Mouse (Mus musculus) testis, adult 2 months (tissue): Measurements from ENCODE around the gene Dnase2a. TPM values are rescaled to one million over a fixed set of nuclear protein-coding genes. Genes with fewer than 3 reads are reported as not detected.

Experiments
- H3K27ac ChIP-seq: fragments of 200-500 bp; 2 replicates; pipeline ENCODE4 v1.5.1; 2012; ENCODE audit warnings: low read depth, low read length; ENCODE audit not compliant: control insufficient read depth, insufficient read depth
- H3K27me3 ChIP-seq: fragments of 200-500 bp; 2 replicates; pipeline ENCODE4 v1.6.1; 2012; ENCODE audit warnings: mild to moderate bottlenecking, low read length, moderate library complexity; ENCODE audit not compliant: control insufficient read depth, insufficient read depth
- H3K36me3 ChIP-seq: fragments of 200-500 bp; 2 replicates; pipeline ENCODE4 v1.6.1; 2012; ENCODE audit warnings: mild to moderate bottlenecking, low read length; ENCODE audit not compliant: control insufficient read depth, insufficient read depth
- H3K4me1 ChIP-seq: fragments of 200-500 bp; 2 replicates; pipeline ENCODE4 v1.6.1; 2012; ENCODE audit warnings: low read length; ENCODE audit not compliant: control insufficient read depth, insufficient read depth
- H3K4me3 ChIP-seq: fragments of 200-500 bp; 2 replicates; pipeline ENCODE4 v1.5.1; 2012; ENCODE audit warnings: low read depth, mild to moderate bottlenecking, low read length, moderate library complexity, mixed read lengths; ENCODE audit not compliant: control insufficient read depth
- CTCF ChIP-seq: fragments of 200-500 bp; IDR thresholded peaks from 2 replicates; pipeline ENCODE4 v1.5.1; 2012; ENCODE audit warnings: low read depth, mild to moderate bottlenecking, inconsistent platforms, low read length, moderate library complexity; ENCODE audit not compliant: control insufficient read depth, insufficient read depth, insufficient replicate concordance
- POLR2A ChIP-seq: fragments of 200-500 bp; IDR thresholded peaks from 2 replicates; pipeline ENCODE4 v1.6.1; 2012; ENCODE audit warnings: low read depth, mild to moderate bottlenecking, inconsistent platforms, low read length, moderate library complexity; ENCODE audit not compliant: control insufficient read depth
- polyA plus RNA-seq: library from polyadenylated mRNA; depleted of rRNA; stranded (reverse); fragments of >200 nt; gene quantifications from 2 replicates; pipeline ENCODE4 v1.2.3, GENCODE M21; 2012

Gene Dnase2a
- polyA plus RNA-seq, 1 experiment: 1.6 TPM

DNA sequence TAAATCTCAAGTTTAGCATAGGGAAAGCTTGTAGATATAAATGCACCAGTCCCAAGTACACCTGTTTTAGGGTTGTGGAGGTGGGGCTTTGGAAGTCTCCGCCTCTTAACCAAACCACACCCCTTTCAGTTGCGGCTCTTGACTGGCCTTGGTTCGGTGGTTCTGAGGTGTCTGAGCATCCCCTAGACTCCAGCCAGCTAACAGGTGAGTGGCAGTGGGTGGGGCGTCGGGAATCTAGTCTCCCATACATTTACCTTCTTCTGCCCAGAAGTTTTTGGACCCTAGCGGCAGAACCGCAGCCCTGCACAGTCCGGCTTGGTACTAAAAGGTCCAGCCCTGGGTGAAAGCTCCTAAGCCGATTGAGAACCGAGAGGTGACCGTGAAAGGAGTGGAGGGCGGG, 41.4 kb downstream of the Dnase2a start:
- Histone ChIP-seq H3K27ac (no peak overlapping the region), H3K36me3 (no peaks in the 10 kb centered on the region), H3K4me3 (no peak overlapping the region), H3K27me3 (no peaks in the 10 kb centered on the region; the same call in 1 of the 2 replicates), H3K4me1 (peaks cover 17% of the 10 kb centered on the region)
- TF ChIP-seq POLR2A (no peak), CTCF (no peak)

DNA sequence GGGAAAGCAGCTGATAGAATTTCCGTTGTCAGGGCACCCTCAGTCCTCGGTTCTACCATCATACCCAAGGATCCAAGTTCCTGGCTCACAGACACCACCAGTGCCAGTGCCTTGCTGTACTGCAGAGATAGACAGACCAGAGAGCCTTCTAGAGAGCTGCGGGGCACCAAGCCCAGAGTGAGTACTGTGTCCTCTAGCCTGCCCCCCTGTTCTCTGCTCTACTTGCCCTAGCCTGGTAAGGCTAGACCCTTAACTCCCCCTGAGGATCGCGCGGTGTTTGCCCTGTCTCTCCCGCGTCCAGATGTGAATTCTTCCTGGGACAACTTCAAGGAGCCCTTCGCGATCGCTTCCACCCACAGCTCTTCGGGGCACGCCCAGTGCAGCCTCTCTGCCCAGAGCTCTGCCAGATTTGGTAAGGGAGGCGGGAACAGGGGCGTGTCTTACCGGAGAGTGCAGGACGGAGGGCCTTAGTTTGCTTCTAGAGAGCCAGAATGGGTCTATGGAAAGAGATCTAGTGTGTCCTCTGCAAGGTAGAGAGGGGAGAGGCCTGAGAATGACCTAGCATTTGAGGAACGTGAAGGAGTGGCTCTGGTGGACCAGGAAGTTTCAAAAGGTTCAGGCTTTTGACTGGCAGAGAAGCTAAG, 44.4 kb downstream of the Dnase2a start:
- peaks cover 6% of the 10 kb centered on the region for H3K4me1 ChIP-seq
- H3K36me3 ChIP-seq: no peaks in the 10 kb centered on the region
- H3K27me3 ChIP-seq: no peaks in the 10 kb centered on the region
- H3K27ac ChIP-seq: no peak overlapping the region
- no peak overlapping the region for H3K4me3 ChIP-seq
- no peak for TF ChIP-seq POLR2A
- no peak for TF ChIP-seq CTCF

DNA sequence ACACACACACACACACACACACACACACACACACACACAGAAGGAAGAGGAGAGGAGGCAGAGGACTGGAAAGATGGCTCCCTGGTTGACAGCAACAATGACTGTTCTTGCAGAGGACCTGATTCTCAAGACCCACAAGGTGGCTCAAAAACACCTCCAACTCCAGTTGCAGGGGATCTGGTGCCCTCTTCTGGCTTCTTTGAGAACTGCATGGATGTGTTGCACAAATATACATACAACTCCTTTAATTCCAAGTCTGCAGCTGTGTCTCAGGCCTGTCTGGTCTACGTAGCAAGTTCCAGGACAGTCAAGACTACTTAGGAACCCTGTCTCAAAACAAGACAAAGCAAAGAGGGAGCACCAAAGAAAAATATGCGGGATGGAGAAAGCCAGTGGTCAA, 48.4 kb downstream of the Dnase2a start:
- Histone ChIP-seq H3K4me1 (peaks cover 6% of the 10 kb centered on the region), H3K36me3 (no peaks in the 10 kb centered on the region; the same call in 1 of the 2 replicates), H3K27me3 (no peaks in the 10 kb centered on the region), H3K4me3 (no peak overlapping the region), H3K27ac (no peak overlapping the region)
- peak; percentile 19; the same call in 1 of the 2 replicates for TF ChIP-seq CTCF
- no peak for TF ChIP-seq POLR2A

DNA sequence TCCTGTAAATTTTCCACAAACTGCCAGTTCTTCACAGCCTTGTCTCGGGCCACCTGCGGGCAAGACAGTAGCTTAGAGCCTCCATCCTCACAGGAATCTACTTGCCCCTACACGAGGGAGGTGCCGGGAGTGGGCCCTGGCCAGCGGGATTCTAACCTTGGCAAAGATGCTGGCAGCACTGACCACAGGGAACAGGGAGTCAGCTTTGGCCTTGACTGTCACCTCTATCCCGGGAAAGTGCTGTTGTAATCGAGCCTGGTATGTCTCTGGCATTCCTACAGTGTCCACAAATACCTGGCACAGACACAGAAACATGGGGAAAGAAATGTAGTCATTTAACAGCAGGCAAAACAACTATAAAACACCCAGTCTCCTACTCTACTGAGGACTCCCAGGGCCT, 51.5 kb downstream of the Dnase2a start:
- peaks cover 2% of the 10 kb centered on the region; the same call in 1 of the 2 replicates for H3K36me3 ChIP-seq
- no peak overlapping the region for H3K27ac ChIP-seq
- H3K27me3 ChIP-seq: no peaks in the 10 kb centered on the region
- H3K4me1 ChIP-seq: no peaks in the 10 kb centered on the region; the same call in 1 of the 2 replicates
- no peak for TF ChIP-seq CTCF
- TF ChIP-seq POLR2A: no peak
- H3K4me3 ChIP-seq: no peak overlapping the region

DNA sequence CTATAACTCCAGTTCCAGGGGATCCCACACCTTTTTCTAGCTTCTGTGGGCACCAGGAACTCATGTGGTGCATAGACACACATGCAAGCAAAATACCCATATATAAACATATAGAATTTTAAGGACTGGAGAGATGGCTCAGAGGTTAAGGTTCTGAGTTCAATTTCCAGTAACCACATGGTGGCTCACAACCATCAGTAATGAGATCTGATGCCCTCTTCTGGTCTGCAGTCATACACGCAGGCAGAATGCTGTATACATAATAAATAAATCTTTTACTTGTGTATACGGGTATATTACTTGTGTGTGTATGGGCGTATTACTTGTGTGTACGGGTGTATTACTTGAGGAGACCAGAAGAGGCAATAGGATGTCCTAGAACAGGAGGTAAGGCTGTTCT, 55.6 kb downstream of the Dnase2a start:
- Histone ChIP-seq H3K4me3 (no peak overlapping the region), H3K36me3 (peaks cover 2% of the 10 kb centered on the region; the same call in 1 of the 2 replicates), H3K27me3 (no peaks in the 10 kb centered on the region), H3K27ac (no peak overlapping the region), H3K4me1 (peaks cover 26% of the 10 kb centered on the region)
- TF ChIP-seq POLR2A (no peak), CTCF (no peak)

DNA sequence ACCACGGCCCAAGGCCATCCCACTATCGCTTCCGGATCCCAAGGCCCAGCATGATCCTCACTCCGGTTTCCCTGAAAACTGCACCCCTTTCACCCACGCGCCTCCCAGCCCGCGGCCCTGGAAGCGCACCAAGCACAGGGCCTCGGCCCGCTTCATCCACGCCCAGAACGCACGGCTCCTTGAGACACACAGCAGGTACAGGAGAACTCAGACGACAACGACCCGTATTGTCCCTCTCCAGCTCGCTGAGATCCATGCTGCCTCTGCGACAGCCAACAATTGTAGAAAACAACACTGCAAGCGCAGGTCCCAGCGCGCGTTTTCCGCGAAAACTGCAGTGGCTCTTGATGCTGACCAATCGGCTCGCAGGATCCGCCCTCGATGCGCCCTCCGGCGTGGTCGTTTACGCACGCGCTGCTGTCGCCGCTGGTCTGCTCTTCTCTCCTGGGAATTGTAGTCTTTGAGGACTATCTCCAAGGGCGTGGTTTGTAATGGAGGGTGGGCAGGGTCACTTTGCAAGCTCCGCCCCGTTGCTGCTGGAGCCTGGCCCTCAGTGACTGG, 57.5 kb downstream of the Dnase2a start:
- H3K4me3 ChIP-seq: peak overlapping the region; percentile 92
- H3K27ac ChIP-seq: peak overlapping the region; percentile 32
- peaks cover 38% of the 10 kb centered on the region for H3K4me1 ChIP-seq
- peak; percentile 65 for TF ChIP-seq POLR2A
- no peak for TF ChIP-seq CTCF
- peaks cover 2% of the 10 kb centered on the region; the same call in 1 of the 2 replicates for H3K36me3 ChIP-seq
- H3K27me3 ChIP-seq: no peaks in the 10 kb centered on the region

DNA sequence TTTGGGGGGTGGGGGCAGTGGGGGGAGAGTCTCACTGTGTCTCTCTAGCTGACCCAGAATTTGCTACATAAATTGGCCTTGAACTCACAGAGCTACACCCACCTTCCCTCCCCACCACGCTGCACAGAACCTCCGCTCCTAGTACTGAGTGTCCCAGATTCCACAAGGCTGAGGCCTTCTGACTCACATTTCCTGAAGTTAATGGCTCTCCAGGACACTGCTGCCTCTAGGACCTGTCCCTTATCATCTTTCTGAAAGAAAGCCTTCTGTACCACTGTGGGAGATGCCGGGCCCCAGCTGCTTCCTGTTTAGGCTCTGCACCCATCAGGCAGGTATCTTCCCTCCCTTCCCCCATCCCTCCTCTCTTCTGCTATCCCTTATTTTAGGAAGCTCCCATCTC, 58.2 kb downstream of the Dnase2a start:
- no peaks in the 10 kb centered on the region for H3K27me3 ChIP-seq
- peaks cover 2% of the 10 kb centered on the region; the same call in 1 of the 2 replicates for H3K36me3 ChIP-seq
- TF ChIP-seq CTCF (no peak), POLR2A (no peak)
- H3K27ac ChIP-seq: peak overlapping the region; percentile 79
- peak overlapping the region; percentile 92 for H3K4me3 ChIP-seq
- peaks cover 38% of the 10 kb centered on the region for H3K4me1 ChIP-seq
